Mouse (Mus musculus) c-Kit-positive CD71-positive TER-119-negative erythroid progenitor cells, embryonic 14.5 days (primary cell): ENCODE results near the gene Rem2.

ENCODE experiments used
- DNase-seq: peaks from one replicate; pipeline ENCODE4 v3.0.0-alpha.2; 2013; ENCODE audit warnings: low read depth

The Rem2 gene

GRCm38 (mm10) chr14:54475941-54476844 is at the start of gene Rem2:
Gene Rem2 (plus strand): TSS chr14:54476100.
- no peak for DNase-seq

- peak; percentile 83 for DNase-seq
Observed at GRCm38 (mm10) chr14:54426689-54427398, 49.1 kb upstream of the Rem2 start, which contains the start of gene Mrpl52. Gene Mrpl52 (plus strand): TSS chr14:54426909.

- DNase-seq, result no peak
Observed at GRCm38 (mm10) chr14:54427696-54428095, 48.2 kb upstream of the Rem2 start.

- DNase-seq, result no peak
Observed at GRCm38 (mm10) chr14:54428421-54428820, 47.5 kb upstream of the Rem2 start.

- DNase-seq, result no peak
Observed at GRCm38 (mm10) chr14:54429332-54430093, 46.4 kb upstream of the Rem2 start.

- no peak for DNase-seq
Observed at GRCm38 (mm10) chr14:54430406-54431145, 45.3 kb upstream of the Rem2 start.

- DNase-seq, result no peak
Observed at GRCm38 (mm10) chr14:54431334-54432077, 44.4 kb upstream of the Rem2 start, which contains the start of gene Mmp14. Gene Mmp14 (plus strand): TSS chr14:54431612.

GRCm38 (mm10) chr14:54432078-54432836 is 43.6 kb upstream of the Rem2 start:
- no peak for DNase-seq

- no peak for DNase-seq
Observed at GRCm38 (mm10) chr14:54432837-54433830, 42.8 kb upstream of the Rem2 start.

GRCm38 (mm10) chr14:54433941-54434531 is 41.9 kb upstream of the Rem2 start:
- no peak for DNase-seq

GRCm38 (mm10) chr14:54435194-54435918 is 40.5 kb upstream of the Rem2 start:
- DNase-seq, result no peak

- no peak for DNase-seq
Observed at GRCm38 (mm10) chr14:54439155-54439554, 36.7 kb upstream of the Rem2 start.

GRCm38 (mm10) chr14:54439610-54440009 is 36.3 kb upstream of the Rem2 start:
- no peak for DNase-seq

- no peak for DNase-seq
Observed at GRCm38 (mm10) chr14:54440538-54440937, 35.4 kb upstream of the Rem2 start.

- DNase-seq, result no peak
Observed at GRCm38 (mm10) chr14:54441365-54441764, 34.5 kb upstream of the Rem2 start.

GRCm38 (mm10) chr14:54442548-54442947 is 33.4 kb upstream of the Rem2 start:
- no peak for DNase-seq

- no peak for DNase-seq
Observed at GRCm38 (mm10) chr14:54443196-54443595, 32.7 kb upstream of the Rem2 start.
